Mouse (Mus musculus): ENCODE measurements around the gene Dlgap4.

DNA sequence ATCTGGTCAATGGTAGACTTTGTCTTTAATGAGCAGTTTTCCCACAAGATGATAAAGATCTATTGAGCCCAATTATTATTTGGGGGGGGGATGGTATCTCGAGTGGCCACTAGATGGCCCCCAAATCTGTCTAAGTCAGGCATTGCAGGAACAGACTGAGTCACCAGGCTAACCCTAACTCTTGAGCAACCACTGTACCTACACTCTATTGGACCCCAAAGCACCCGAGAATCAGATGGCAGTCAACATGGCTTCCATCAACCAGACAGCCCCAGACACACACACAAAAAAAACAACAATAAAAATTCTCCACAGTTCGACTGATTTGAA, 174.2 kb downstream of the Dlgap4 start:
- TF ChIP-seq CTCF (IDR thresholded peaks at IDR 0.05; ENCODE audit: control insufficient read depth, insufficient read depth, insufficient replicate concordance, low read depth, low read length) (no peak), POLR2A (IDR thresholded peaks at IDR 0.05; ENCODE audit: control insufficient read depth, low read depth, low read length) (no peak)

All from testis, adult 2 months (tissue).